Mouse (Mus musculus): ENCODE data around the gene Efs.

- no peak for TF ChIP-seq GATA1 (IDR thresholded peaks at IDR 0.05; ENCODE audit: borderline replicate concordance, low read length)
- no peak for TF ChIP-seq FLI1 (IDR thresholded peaks at IDR 0.05; ENCODE audit: low read length)
These were observed 32.2 kb downstream of the Efs start for GRCm38 (mm10) chr14:54893651-54894181.
